Mouse (Mus musculus): ENCODE measurements around the gene Nsmce4a.

GRCm38 (mm10) chr7:130600546-130600945 is 27.6 kb upstream of the Nsmce4a start:
- TF ChIP-seq CTCF (IDR thresholded peaks at IDR 0.05; ENCODE audit: control insufficient read depth, insufficient read depth, insufficient read length) (no peak), CEBPB (IDR thresholded peaks at IDR 0.05; ENCODE audit: low read depth) (no peak), MYOD1 (IDR thresholded peaks at IDR 0.05; ENCODE audit: control insufficient read depth, insufficient read length, low read depth) (no peak), USF1 (IDR thresholded peaks at IDR 0.05; ENCODE audit: low read depth) (no peak), MAX (IDR thresholded peaks at IDR 0.05) (no peak), MYOG (IDR thresholded peaks at IDR 0.05; ENCODE audit: control insufficient read depth, extremely low read depth, insufficient read length) (no peak), FOSL1 (IDR thresholded peaks at IDR 0.05; ENCODE audit: insufficient read depth, low read length, poor library complexity, severe bottlenecking) (no peak)
